Mouse (Mus musculus) layer of hippocampus, adult 11-12 months (tissue): ENCODE data around the gene D430041D05Rik.

ENCODE experiments used
- DNase-seq: peaks from one replicate; pipeline ENCODE4 v3.0.0; 2022; ENCODE audit warnings: low spot score

The D430041D05Rik gene

DNA sequence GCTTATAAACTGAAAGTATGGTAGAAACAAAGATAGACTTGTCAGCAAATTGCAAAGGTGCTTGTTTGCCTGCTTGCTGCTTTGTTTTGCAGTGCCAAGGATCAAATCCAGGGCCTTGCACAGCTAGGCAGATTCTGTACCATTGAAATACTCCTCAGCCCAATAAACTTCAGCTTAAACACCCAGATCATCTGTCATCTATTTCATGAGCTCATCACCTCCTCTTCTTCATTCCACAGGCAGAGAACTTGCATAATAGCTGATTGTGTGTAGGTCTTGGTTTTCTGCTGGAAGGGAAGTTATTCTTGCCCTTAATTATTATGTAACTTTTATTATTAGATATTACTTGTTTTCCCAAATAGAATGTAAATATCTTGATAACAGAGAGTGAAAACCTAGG is 73.2 kb downstream of the D430041D05Rik start:
- DNase-seq: no peak

DNA sequence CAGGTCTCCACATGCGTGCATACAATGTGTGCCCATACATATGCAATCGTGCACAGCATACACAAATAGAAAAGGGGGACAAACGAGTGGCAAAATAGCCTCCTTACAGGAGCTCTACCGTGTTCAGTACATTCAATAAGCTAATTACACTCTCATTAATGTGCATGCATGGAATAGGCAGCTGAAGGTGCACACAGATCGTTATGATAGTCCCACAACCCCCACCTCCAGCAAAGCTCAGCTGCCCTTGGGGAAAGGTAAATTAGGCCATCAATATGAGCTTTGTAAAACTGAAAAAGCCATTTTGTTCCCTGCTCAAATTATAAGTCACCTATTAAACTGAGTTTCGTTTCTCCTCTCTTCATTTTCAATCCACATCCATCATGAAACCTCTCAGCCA is 75.0 kb downstream of the D430041D05Rik start:
- DNase-seq: no peak

DNA sequence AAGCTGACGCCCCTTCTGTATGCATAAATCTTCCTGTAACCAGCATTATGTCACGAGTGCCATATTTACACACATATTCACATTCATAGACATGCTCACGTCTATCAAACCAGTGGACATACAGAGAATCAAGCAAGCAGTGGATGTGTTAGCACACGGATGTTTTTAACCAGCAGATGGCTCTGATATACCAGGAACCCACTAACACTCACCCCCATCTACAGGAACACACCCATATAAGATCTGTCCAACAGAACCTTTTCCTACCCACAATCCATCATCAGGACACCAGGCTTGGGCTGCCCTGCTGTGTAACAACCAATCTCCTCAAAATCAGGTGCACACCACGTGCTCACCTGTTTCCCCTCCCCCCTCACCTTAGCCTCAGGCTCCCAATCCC is 76.9 kb downstream of the D430041D05Rik start:
- no peak for DNase-seq

DNA sequence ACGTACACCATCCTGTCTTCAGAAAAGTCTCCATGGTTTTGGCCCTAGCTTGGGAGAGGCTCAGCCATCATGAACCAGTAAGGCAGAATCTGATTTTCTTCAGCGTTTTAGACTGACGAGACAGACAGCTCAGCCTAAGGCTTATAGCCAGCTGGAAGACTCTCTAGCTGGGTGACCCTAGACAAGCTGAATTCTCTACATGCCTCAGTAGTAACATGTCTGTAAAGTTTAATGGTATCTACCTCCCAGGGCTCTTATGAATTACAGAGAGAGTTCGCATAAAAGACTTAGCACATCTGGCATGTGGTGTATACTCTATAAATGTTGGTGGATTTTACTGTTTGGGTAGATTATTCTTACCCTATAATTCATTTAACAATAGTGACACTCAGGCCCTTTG is 78.1 kb downstream of the D430041D05Rik start:
- no peak for DNase-seq

DNA sequence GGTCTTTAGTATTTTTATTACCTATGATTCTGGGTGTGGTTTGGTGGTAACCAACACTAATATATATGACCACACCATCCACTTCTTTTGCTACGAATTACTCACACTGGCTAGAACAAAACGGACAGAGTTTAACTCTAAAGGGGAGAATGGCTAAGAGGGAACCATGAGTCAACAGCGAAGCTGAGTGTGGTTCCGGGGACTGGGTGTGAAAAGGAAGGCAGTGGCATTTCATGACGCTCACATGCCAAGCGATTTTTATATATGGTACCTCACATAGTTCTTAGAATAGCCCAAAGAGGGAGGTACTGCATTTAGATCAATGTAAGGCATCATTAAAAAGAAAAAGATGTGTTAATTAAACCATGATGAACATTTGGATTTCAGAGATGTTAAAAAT is 79.6 kb downstream of the D430041D05Rik start:
- no peak for DNase-seq

DNA sequence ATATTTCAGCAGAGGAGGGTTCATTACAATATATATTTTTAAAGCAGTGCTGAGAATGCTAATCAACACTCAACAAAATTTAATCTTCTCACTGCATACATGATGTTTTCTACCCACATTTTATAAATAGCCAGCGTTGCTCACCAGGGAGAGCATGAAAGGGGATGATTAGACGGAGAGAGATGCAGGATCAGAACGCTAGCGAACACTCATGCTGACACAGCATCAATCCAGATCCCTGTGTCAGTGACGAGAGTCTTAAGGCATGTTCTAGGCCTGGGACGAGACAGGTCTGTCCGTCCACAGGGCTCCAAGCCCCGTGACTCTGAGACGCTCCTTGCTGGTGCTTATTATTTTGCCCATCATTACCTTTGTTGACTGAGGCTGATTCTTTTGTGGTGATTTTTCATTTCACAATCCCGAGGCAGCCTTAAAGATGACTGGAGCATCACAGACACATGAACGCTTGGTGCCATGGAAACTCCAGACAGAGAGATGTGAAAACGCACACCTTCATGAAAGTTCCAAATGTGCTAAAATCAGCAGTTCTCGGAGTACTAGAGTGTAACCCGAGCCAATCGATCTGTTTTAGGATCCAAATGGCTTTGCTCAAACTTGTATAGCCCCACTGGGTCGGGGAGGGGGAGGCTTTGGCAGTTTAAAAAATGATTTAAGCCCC is 83.6 kb downstream of the D430041D05Rik start:
- no peak for DNase-seq

DNA sequence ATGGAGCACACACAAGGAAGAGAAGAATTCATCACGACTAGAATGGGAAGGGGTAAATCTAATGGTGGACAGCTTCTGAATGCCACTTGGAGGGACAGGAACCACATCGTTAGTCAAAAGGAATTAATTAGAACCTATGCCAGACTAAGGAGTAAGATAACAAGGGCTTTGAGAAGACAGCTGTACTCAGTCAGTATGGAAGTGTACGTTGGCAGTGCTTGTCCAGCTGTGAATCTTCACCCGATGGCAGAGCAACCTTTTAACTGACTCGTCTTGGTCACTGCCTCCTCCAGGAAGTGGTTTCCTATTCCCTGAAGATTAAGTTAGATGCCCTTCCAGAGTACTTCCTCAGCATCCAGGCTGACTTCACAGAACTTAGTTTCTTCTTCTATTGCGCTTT is 87.0 kb downstream of the D430041D05Rik start:
- DNase-seq: no peak

DNA sequence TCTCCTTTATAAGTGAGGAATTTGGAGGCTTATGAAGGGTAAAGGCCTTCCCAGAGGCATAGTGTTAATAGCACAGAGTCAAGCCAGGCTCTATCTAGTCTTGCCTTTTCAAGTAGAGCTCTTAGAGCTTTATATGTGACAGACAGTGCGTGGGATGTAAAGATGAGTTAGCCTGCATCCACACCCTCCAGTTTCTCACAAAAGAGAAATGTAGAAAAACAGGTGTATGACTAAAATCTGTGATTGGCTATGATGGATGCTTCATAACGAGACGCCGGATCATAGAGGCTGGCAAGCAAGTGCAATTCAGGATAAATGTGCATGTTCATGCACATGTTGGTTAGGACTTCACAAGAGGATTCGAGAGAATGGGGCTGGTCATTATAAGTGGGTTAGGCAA is 87.5 kb downstream of the D430041D05Rik start:
- DNase-seq: no peak

DNA sequence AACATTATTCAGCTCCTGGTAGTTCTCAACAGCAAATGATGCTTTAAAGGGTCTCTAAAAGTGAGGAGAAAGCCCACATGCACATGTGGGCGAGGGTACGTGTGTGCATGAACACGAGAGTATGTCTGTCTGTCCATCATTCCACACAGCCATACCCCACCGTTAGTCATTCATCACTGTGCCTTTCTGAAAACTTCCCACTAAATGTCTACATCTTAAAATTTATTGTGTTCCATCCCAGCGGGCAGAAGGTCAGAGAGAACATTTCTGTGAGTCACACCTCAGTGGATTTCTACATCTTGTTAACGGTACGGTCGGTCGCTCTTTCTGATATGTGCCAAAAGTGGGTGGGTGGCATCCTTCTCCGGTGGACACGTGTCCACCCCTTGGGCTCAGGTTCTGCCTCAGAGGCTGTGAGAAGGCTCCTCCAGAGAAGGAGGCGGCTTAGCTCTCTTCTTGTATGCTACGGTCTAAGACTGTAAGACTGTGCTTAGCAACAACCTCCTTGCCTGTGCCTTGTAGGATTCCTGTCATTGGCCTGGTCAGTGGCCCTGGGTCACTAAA is 90.7 kb downstream of the D430041D05Rik start:
- no peak for DNase-seq

DNA sequence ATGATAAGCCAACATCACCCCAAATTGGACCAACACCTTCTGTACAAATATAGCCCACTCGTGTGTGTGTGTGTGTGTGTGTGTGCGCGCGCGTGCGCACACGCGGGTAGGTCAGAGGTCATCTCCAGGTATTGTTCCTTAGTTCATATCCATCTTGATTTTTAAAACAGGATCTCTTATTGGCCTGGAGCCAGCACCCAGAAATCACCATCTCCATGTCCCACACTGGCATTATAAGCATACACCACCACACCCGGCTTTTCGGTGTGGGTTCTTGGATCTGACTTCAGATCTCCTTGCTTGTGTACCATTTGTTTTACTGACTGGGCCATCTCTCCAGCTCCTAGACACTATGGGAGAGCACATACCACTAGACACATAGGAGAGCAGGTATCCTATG is 91.4 kb downstream of the D430041D05Rik start:
- DNase-seq: no peak

DNA sequence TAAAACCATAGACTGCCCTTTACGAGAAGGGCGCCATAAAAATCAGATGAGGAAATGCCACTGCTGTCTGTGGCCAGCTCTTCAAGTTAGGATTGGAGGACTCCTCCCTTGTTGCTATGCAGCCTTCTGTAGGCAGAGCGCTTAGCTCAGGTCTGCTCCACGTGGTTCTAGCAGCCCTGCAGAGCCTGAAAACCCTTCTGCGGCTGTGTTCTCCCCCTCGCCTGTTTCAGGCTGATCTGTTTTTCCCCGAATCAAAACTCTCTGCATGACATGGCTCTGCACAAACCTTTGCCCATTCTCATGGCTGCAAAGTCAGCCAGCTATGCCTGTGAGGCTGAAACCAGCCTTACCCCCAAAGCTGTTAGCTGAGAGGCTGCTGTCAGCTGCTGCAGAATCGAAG is 91.9 kb downstream of the D430041D05Rik start:
- peak; percentile 66 for DNase-seq

DNA sequence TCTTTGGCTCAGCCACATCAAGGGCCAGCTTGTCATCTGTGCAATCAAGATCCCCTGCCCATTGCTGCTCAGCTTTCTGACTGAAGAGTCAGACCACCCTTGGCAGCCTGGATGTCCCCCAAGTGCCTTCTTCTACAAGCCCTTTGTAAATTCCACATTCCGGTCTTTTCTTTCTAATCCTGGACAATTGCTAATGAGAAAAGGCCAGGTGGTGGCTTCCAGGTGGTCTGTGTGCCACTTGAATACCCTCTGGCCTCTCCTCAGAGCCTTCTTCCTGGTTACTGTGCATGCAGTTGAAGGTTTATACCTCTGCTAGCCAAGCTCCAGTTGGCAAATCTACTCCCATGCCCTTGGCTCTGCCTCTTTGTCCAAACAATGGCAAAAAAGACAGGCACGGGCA is 92.6 kb downstream of the D430041D05Rik start:
- no peak for DNase-seq

DNA sequence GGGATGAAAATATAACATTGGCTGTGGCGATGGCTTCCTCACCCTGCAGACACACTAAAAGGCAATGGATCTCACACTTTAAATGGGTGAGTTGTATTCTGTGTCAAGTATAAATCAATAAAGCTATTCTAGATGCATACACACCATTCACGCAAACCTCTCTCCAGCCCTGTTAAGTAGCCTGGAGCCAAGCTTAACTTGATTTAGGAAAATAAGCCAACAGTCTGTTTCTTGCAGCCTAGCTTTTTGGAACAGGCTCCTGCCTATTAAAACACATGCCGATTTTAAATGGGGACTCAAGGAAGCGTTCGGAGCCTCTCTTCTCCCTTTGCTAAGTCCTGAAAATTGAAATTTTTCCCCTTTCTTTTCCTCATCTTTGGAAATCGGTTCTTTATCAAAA is 93.2 kb downstream of the D430041D05Rik start:
- no peak for DNase-seq

DNA sequence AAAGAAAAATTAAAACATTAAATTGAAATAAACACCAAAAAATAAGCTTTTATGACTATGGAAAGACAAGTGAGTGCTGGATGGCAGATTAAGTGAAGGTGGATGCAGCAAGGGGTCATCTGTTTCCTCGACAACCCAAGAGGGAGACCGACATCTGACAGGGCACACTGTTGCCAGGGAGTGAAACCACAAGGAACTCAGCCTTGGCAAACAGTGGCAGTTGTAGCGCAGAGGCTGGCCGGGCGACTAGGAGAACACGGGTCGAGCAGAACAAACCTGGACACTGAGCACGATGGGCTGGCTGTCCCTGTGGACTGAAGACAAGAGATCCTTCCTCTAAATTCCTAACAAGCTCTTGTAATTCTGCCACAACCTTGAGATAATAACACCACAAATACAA is 94.3 kb downstream of the D430041D05Rik start:
- no peak for DNase-seq

DNA sequence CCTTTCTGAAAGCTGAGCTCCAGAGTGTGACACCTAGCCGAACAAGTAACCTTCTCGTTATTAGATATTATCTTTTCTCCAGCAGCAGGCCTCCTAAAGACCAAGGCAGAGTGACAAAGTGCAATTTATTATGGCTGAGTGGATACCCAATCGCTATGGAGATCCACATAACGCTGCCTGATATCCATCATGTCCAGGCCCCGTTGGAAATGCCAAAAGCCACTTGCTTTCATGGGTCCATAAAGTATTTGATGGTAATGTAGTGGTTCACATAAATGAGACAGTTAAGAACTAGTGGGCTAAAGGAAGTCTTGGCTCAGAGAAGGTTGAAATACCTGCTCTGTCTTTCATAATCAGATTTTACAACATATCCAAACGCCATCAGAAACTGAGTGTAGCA is 97.6 kb downstream of the D430041D05Rik start:
- DNase-seq: no peak

DNA sequence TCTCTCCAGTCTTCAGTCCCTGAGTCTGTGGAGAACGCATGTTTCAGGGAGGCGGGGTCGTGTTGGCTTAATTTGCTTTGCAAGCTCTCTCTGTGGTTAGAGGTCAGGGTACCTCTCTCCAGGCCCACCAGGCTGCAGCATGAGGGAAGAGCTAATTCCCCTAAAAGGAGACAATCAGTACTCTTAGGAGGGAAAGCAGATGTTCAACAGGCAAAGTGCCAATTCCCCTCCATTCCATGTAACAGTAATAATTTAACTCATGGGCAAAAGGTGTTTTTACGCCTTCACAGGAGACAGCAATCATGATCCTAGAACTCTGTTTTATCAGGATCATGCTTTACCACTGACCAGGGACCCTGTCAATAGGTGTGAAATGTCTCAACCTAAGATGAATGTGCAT is 103.7 kb downstream of the D430041D05Rik start:
- no peak for DNase-seq

DNA sequence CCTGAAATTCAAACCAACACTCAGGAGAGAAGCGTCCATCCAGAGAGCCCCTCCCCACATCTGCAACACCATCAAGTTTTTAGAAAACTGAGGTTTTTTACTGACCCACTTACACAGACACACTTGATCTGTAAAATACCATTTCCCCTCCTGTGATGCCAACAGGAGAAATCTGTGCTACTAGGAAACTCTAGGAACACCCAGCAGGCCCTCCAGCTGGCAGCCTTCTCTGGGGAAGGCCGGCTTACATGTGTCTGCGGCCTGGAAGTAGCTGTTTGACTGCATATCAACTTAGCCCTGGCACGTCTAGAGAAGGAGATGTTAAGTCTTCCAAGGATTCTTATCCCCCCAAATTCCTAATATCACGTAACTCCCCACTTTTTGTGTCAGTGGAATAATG is 105.1 kb downstream of the D430041D05Rik start:
- DNase-seq: peak; percentile 51

DNA sequence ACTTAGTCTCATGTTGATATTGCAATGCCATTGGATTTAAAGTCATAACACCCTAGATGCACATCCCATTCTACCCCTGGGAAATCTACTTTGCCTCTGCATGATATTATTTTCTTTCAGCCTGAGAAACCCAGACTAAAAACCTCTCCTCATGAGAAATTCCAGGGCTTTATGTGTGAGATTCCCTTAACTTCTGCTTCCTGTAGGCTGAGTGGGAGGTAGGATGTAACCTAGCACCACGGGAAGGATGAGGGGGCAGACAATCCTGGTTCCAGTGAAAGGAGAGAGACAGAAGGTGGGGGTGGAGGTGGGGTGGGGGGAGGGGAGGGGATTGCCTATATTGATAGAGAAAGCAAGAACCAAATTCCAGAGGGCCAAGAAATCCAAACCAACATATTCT is 110.9 kb downstream of the D430041D05Rik start:
- no peak for DNase-seq

DNA sequence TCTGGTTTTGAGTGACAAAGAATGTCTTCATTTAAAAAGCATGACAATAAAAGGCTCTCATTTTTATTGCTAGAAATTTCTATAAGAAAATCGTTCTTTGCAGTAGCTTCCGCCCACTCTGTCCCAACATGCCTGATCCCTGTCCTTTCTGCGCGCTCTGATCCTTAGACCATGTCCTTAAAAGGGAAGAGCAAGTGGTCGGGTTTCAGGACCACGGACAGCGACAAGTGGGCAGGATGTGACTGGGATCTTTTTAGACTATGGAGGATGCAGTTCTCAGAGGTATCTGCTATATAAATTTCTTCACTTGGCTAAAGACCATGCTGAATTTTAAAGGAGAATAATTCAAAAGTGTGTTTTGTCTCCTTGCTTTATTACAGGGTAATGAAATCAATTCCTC is 111.7 kb downstream of the D430041D05Rik start:
- no peak for DNase-seq

DNA sequence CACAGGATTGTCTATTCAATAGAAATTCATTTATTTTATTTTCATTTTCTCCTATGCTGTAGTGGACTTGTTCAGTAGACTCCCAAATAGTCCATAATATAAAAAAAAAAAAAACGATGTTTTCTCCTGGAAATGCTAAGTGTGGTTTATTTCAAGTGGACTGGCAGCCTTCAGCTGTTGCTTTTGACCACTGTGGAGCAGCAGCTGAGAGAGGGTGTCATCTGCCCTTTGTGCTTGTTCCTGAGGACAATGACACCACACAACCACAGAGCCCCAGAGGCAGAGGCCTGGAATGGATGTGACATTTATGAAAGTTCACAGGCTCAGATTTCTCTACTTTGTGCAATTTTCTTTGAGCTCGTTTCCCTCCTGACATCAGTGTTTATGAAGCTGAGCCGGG is 124.0 kb downstream of the D430041D05Rik start:
- DNase-seq: no peak

DNA sequence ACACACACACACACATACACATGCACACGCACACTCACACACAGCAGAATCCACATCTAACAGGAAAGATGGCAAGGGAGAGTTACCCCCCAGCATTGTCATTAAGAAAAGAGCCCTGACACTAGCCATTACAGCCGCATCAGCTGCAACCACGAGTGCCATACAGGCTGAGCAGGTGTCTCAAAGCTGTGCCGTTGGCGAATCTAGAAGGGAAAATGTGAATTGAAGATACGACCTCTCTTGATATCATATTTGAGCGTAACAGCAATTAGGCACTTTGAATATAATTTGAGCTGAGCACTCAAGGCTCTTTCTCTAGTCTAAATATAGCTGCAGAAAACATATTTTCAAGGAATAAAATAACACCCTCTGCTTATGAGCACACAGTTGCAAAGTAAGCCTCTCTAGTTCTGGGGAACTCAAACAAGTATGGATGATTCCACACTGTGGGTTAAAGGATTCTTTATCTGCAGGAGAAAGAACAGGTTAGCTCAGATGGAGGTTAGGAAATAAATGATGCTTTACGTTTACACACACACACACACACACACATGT is 127.3 kb downstream of the D430041D05Rik start:
- no peak for DNase-seq

DNA sequence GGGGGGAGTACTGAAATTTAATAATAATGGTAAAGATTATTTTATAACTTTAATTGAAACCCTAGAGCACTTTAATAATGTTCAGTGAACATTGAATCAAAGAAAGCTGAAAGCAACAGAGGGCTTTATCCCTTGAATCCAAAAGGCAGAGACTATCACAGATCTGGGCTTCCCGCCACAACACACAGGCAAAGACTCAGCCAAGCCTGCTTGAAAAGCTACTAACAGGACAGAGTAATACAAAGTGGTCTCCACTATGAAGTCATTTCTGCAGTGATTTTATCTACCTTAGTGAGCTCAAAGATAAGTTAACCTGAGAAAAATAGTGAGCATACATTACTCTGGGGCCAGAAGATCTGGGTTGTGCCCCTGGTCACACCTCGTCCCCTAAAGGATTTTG is 128.0 kb downstream of the D430041D05Rik start:
- no peak for DNase-seq

DNA sequence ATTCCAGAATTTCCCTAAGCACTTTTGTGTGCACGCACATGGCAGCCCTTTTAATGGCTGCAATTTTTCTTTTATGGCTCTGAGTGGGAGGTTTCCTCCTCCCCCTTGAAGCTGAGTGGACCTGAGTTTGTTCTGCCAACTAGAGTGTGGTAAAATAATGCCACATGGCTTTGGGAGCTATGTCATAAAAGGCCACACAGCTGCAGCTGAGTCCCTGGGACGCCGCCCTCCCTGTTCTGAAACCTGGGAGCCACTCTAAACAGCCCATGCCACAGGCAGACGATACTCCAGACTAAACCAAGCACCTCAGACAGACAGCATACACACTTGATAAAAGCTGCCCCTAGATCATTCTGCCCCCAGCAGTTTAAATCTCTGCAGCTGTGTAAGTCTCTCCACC is 143.8 kb downstream of the D430041D05Rik start:
- DNase-seq: no peak

DNA sequence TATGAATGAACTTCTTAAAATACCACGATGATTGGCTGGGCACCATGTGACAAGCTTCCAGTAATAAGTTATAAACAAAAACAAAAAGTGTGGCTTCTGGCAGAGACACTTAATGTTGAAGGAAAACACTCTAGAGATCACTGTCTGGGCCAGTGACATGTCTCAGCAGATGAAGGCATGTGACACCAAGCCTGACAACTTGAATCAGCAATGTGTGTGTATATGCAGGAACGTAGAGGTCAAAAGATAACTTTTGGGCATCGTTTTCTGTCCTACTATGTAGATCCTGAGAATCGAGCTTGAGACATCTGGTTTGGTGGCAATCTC is 149.1 kb downstream of the D430041D05Rik start:
- DNase-seq: no peak
